Mouse (Mus musculus): ENCODE data around the gene S100a5.

GRCm38 (mm10) chr3:90639511-90640154, 31.3 kb downstream of the S100a5 start:
- TF ChIP-seq CTCF (IDR thresholded peaks at IDR 0.05; ENCODE audit: extremely low read depth, insufficient read depth, insufficient read length, insufficient replicate concordance) = peak; percentile 52; the same call in 1 of the 2 replicates
- TF ChIP-seq POLR2A (IDR thresholded peaks at IDR 0.05; ENCODE audit: low read depth, low read length) = no peak
